Mouse (Mus musculus) hindbrain, embryonic 11.5 days (tissue): ENCODE measurements around the gene Matk. TPM values are rescaled to one million over a fixed set of nuclear protein-coding genes. Genes with fewer than 3 reads are reported as not detected.

Experiments used
- ATAC-seq: fragments of 200-750 bp; cut with Nextera tagmentation; 2 replicates; pipeline ENCODE4 v1.8.0; 2017; ENCODE audit warnings: mild to moderate bottlenecking, moderate TSS enrichment, moderate library complexity; ENCODE audit not compliant: low FRiP score
- DNase-seq: peaks from one replicate; pipeline ENCODE4 v3.0.0-alpha.2; 2015; ENCODE audit warnings: low spot score
- H3K27ac ChIP-seq: fragments of 300-500 bp; sonication (generic); 2 replicates; pipeline ENCODE4 v1.5.1; 2014; ENCODE audit warnings: mild to moderate bottlenecking, low read depth, low read length
- H3K27me3 ChIP-seq: fragments of 300-500 bp; sonication (generic); 2 replicates; pipeline ENCODE4 v1.6.1; 2014; ENCODE audit warnings: mild to moderate bottlenecking, low read length, moderate library complexity, mixed read lengths; ENCODE audit not compliant: control insufficient read depth, insufficient read depth
- H3K36me3 ChIP-seq: fragments of 300-500 bp; sonication (generic); 2 replicates; pipeline ENCODE4 v1.6.1; 2014; ENCODE audit warnings: mild to moderate bottlenecking, low read length, moderate library complexity, mixed read lengths; ENCODE audit not compliant: control insufficient read depth, insufficient read depth
- H3K4me1 ChIP-seq: fragments of 300-500 bp; sonication (generic); replicated peaks from 2 replicates; pipeline ENCODE4 v1.6.1; 2014; ENCODE audit warnings: low read length, mixed read lengths; ENCODE audit not compliant: control insufficient read depth, insufficient read depth
- H3K4me2 ChIP-seq: fragments of 300-500 bp; sonication (generic); replicated peaks from 2 replicates; pipeline ENCODE4 v1.6.1; 2014; ENCODE audit warnings: mild to moderate bottlenecking, low read depth, low read length
- H3K4me3 ChIP-seq: fragments of 300-500 bp; sonication (generic); 2 replicates; pipeline ENCODE4 v1.5.1; 2014; ENCODE audit warnings: low read depth, low read length
- H3K9ac ChIP-seq: fragments of 300-500 bp; sonication (generic); 2 replicates; pipeline ENCODE4 v1.6.1; 2014; ENCODE audit warnings: low read depth, low read length
- H3K9me3 ChIP-seq: fragments of 300-500 bp; sonication (generic); 2 replicates; pipeline ENCODE4 v1.6.1; 2016; ENCODE audit warnings: low read length; ENCODE audit not compliant: control insufficient read depth
- WGBS: fragments of 180-500 bp; shearing (Covaris S2); extraction: QIAGEN DNeasy Blood & Tissue Kit; methylation state at CpG from one replicate; pipeline ENCODE4 v1.1.7; 2014; 5-methylcytosine and 5-hydroxymethylcytosine counted together
- polyA plus RNA-seq: library from polyadenylated mRNA; unstranded; fragments of >200 nt; fragmentation: Nextera tagmentation; extraction: Ambion mirVana; gene quantifications from 2 replicates; pipeline ENCODE4 v1.2.1, GENCODE M21; 2014

The Matk gene
- polyA plus RNA-seq, 1 experiment from 2014 or later, result 3.1 TPM

- DNase-seq, result no peak
- Histone ChIP-seq H3K36me3 (no peaks in the 10 kb centered on the region), H3K4me3 (peak overlapping the region; percentile 83), H3K27me3 (peaks cover 19% of the 10 kb centered on the region), H3K4me2 (peak overlapping the region; percentile 89), H3K4me1 (peaks cover 7% of the 10 kb centered on the region; the same call in 1 of the 2 replicates), H3K9ac (peak overlapping the region; percentile 87), H3K9me3 (no peaks in the 10 kb centered on the region), H3K27ac (peak overlapping the region; percentile 88)
- peak; percentile 9; the same call in 1 of the 2 replicates for ATAC-seq
- WGBS, result 3% methylated on average over 25 of the region's 25 CpGs
These were observed 40.7 kb downstream of the Matk start for GRCm38 (mm10) chr10:81293334-81294030.

GRCm38 (mm10) chr10:81294442-81294841, 41.7 kb downstream of the Matk start:
- peak overlapping the region; percentile 89 for H3K4me2 ChIP-seq
- H3K4me1 ChIP-seq, result peaks cover 7% of the 10 kb centered on the region; the same call in 1 of the 2 replicates
- no peak overlapping the region for H3K27ac ChIP-seq
- H3K9ac ChIP-seq, result no peak overlapping the region; the same call in 1 of the 2 replicates
- ATAC-seq (no peak), DNase-seq (no peak)
- H3K4me3 ChIP-seq, result peak overlapping the region; percentile 83
- peaks cover 19% of the 10 kb centered on the region for H3K27me3 ChIP-seq
- no peaks in the 10 kb centered on the region for H3K9me3 ChIP-seq
- no peaks in the 10 kb centered on the region for H3K36me3 ChIP-seq
- WGBS, result 68% methylated on average over 8 of the region's 8 CpGs

- Histone ChIP-seq H3K9ac (no peak overlapping the region), H3K4me1 (peaks cover 7% of the 10 kb centered on the region; the same call in 1 of the 2 replicates), H3K27ac (no peak overlapping the region), H3K36me3 (no peaks in the 10 kb centered on the region), H3K9me3 (no peaks in the 10 kb centered on the region), H3K27me3 (peaks cover 15% of the 10 kb centered on the region), H3K4me3 (no peak overlapping the region), H3K4me2 (no peak overlapping the region)
- DNase-seq, result no peak
- no peak for ATAC-seq
- 93% methylated on average over 6 of the region's 6 CpGs for WGBS
These were observed 42.5 kb downstream of the Matk start for GRCm38 (mm10) chr10:81295185-81295584.

GRCm38 (mm10) chr10:81297246-81297645, 44.5 kb downstream of the Matk start:
- Histone ChIP-seq H3K4me3 (no peak overlapping the region), H3K9ac (no peak overlapping the region), H3K9me3 (no peaks in the 10 kb centered on the region), H3K4me1 (peaks cover 7% of the 10 kb centered on the region; the same call in 1 of the 2 replicates), H3K36me3 (no peaks in the 10 kb centered on the region), H3K27ac (no peak overlapping the region), H3K27me3 (no peaks in the 10 kb centered on the region), H3K4me2 (no peak overlapping the region)
- WGBS, result 73% methylated on average over 6 of the region's 6 CpGs
- DNase-seq (no peak), ATAC-seq (no peak)

DNA sequence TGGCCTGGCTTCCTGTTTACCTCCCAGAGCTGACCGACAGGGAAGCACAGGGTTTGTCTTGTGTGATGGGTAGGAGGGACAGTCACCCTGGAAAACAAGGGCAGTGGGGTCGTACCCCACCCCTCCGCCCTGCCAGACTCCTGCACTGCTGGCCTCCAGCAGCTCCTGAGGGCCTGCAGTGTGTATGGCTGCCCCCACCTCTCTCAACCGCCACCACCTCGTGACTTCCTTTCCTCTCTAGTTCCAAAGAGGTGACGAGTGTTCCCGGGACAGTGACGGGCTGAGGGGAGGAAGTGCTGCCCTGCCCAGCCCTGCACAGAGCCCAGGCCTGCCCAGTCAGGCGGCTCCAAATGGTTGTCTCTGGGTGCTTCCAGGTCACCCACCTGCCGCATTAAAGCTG, 45.1 kb downstream of the Matk start:
- H3K27ac ChIP-seq, result no peak overlapping the region

GRCm38 (mm10) chr10:81298369-81299100, 45.8 kb downstream of the Matk start:
- Histone ChIP-seq H3K9ac (no peak overlapping the region), H3K9me3 (no peaks in the 10 kb centered on the region), H3K4me3 (no peak overlapping the region), H3K27me3 (no peaks in the 10 kb centered on the region), H3K4me1 (peaks cover 7% of the 10 kb centered on the region; the same call in 1 of the 2 replicates), H3K36me3 (no peaks in the 10 kb centered on the region), H3K4me2 (no peak overlapping the region), H3K27ac (no peak overlapping the region)
- WGBS, result 94% methylated on average over 17 of the region's 17 CpGs
- ATAC-seq, result no peak
- DNase-seq, result no peak

More for the DNA sequence above, 45.1 kb downstream of the Matk start:
- H3K4me2 ChIP-seq, result no peak overlapping the region
- H3K36me3 ChIP-seq, result no peaks in the 10 kb centered on the region
- peaks cover 7% of the 10 kb centered on the region; the same call in 1 of the 2 replicates for H3K4me1 ChIP-seq
- H3K9ac ChIP-seq, result no peak overlapping the region
- ATAC-seq (no peak), DNase-seq (no peak)
- 61% methylated on average over 10 of the region's 10 CpGs for WGBS
- no peak overlapping the region for H3K4me3 ChIP-seq
- no peaks in the 10 kb centered on the region for H3K27me3 ChIP-seq
- no peaks in the 10 kb centered on the region for H3K9me3 ChIP-seq

DNA sequence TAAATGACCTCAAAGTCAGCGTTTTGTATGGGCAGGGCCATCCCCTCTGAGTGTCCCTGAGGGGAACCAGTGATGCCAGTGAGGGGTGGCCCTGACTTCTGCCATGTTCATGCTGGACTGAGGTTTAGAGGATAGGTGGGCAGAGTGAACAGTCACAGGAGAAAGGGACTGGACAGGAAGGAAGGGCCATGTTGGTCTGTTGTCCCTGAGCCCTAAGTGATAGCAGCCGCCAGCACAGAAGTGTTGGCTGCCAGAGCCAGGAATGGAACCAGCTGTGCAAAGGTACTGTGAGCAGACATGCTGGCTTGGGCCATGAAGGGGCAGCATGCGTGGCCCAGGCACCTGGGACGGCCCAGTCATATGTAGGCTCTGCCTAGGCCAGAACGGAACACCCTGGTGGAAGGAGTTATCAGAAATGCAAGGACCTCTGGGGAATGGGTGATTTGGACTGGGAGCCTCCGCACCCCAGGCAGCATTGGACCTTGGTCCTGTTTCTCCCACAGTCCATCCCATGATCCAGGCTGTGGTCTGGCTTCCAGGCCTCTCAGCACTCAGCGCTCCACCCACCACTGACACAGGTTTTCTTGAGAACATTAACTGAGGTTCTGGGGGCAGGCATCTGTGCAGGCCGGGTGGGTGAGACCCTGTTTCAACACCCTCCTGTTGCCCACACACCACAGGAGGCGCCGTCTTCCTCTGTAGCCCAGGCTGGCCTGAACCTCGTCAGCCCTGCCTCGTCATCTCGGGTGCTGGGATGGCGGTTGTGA, 47.0 kb downstream of the Matk start:
- no peak overlapping the region for H3K4me2 ChIP-seq
- WGBS, result 87% methylated on average over 14 of the region's 14 CpGs
- H3K36me3 ChIP-seq, result no peaks in the 10 kb centered on the region
- ATAC-seq, result no peak
- H3K9me3 ChIP-seq, result no peaks in the 10 kb centered on the region
- 0 out of 2 replicates have a peak overlapping the region, but pooled peaks have one; percentile 7 for H3K9ac ChIP-seq
- no peaks in the 10 kb centered on the region; the same call in 1 of the 2 replicates for H3K4me1 ChIP-seq
- no peaks in the 10 kb centered on the region for H3K27me3 ChIP-seq
- H3K4me3 ChIP-seq, result no peak overlapping the region
- no peak for DNase-seq
- no peak overlapping the region for H3K27ac ChIP-seq

DNA sequence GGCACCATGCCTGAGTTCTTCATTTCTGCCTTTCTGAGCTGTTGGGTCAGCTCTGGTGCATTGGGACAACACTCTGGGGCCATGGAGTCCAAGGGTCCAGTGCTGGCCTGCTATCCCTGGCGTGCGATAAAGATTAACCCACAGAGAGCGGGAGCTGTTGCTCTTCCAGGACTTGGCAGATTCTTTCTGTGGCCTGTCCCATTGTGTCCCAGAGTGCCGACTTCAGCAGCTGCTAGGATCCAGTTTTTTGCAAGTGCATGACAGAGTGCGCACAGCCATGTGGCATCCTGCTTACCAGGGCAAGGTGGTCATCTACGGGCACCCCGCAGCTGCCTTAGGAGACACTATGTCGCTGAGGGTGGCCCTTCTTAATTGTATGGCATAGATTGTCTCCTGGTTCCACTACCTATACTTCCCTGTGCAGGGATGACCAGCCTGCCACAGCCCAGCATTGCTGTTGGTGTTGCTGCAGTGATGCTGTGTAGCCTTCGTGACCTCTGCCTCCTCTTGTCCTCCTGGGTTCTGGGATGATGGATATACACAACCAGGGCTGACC, 47.7 kb downstream of the Matk start:
- DNase-seq (no peak), ATAC-seq (no peak)
- H3K27me3 ChIP-seq, result no peaks in the 10 kb centered on the region
- no peaks in the 10 kb centered on the region; the same call in 1 of the 2 replicates for H3K4me1 ChIP-seq
- no peaks in the 10 kb centered on the region for H3K9me3 ChIP-seq
- WGBS, result 76% methylated on average over 9 of the region's 9 CpGs
- H3K9ac ChIP-seq, result no peak overlapping the region
- H3K27ac ChIP-seq, result no peak overlapping the region
- no peaks in the 10 kb centered on the region for H3K36me3 ChIP-seq
- H3K4me2 ChIP-seq, result no peak overlapping the region
- H3K4me3 ChIP-seq, result no peak overlapping the region
